ENCODE assay signal across 7 mouse cellular contexts in genomic region chr4:155894311-155894881, GRCm38 (mm10). TPM values are rescaled to one million over a fixed set of nuclear protein-coding genes. Genes with fewer than 3 reads are reported as not detected.
DNase-seq lines count a peak whose midpoint lies in the region.

No protein-coding gene starts in this region.

- no peaks in the 10 kb centered on the region for H3K9me3 ChIP-seq in hindbrain, embryonic 10.5 days

- H3K4me1 ChIP-seq in hindbrain, embryonic 10.5 days (replicated peaks) = peaks cover 51% of the 10 kb centered on the region

- peaks cover 44% of the 10 kb centered on the region for H3K36me3 ChIP-seq in hindbrain, embryonic 10.5 days

- WGBS in hindbrain, embryonic 10.5 days = 40% methylated on average over 8 of the region's 8 CpGs

- H3K27ac ChIP-seq in hindbrain, embryonic 10.5 days = peak overlapping the region; percentile 53

- H3K4me3 ChIP-seq in hindbrain, embryonic 10.5 days = peak overlapping the region; percentile 69

- peak; percentile 87 for DNase-seq in NIH3T3 (ENCODE audit: low read depth)
- peak; percentile 61 for DNase-seq in c-Kit-positive CD71-negative TER-119-negative erythroid progenitor cells, embryonic 14.5 days (ENCODE audit: low read depth)
- DNase-seq in frontal cortex, postnatal 10 days (ENCODE audit: low spot score in 2 of 2) = peak; percentile 70 to 71
- DNase-seq in hindbrain, embryonic 10.5 days (ENCODE audit: low spot score) = no peak
- DNase-seq in layer of hippocampus, postnatal 36 days = peak; percentile 76 to 79
- peak; percentile 90 for DNase-seq in lung, postnatal 36 days
- DNase-seq in skeletal muscle tissue, adult 2 months (ENCODE audit: low read depth, low spot score) = peak; percentile 74

- no peaks in the 10 kb centered on the region for H3K27me3 ChIP-seq in hindbrain, embryonic 10.5 days (ENCODE audit: insufficient read depth, poor library complexity, severe bottlenecking)

RNA-seq across cellular contexts. Expression of gene Acap3, which starts 2.8 kb away (rescaled TPM):
- polyA plus RNA-seq in hindbrain, embryonic 10.5 days (2016; fragmentation: Nextera tagmentation; extraction: Ambion mirVana) = 32.2 and 41.4 TPM in 2 replicates
- 100 to 1,000 TPM; 109 to 128 TPM for total RNA-seq in layer of hippocampus, postnatal 36 days (2021)

RNA-seq across cellular contexts. Expression of gene Pusl1, which starts 2.8 kb away (rescaled TPM):
- polyA plus RNA-seq in hindbrain, embryonic 10.5 days (2016; fragmentation: Nextera tagmentation; extraction: Ambion mirVana) = 49.4 and 52.8 TPM in 2 replicates
- 10 to 100 TPM; 56.8 to 59.9 TPM for total RNA-seq in layer of hippocampus, postnatal 36 days (2021)

RNA-seq across cellular contexts. Expression of gene Ints11, which starts 25.1 kb away (rescaled TPM):
- 103 and 104 TPM in 2 replicates for polyA plus RNA-seq in hindbrain, embryonic 10.5 days (2016; fragmentation: Nextera tagmentation; extraction: Ambion mirVana)
- 10 to 100 TPM; 35.7 to 36.9 TPM for total RNA-seq in layer of hippocampus, postnatal 36 days (2021)

RNA-seq across cellular contexts. Expression of gene Cptp, which starts 25.2 kb away (rescaled TPM):
- polyA plus RNA-seq in hindbrain, embryonic 10.5 days (2016; fragmentation: Nextera tagmentation; extraction: Ambion mirVana) = 22.0 and 24.8 TPM in 2 replicates
- 10 to 100 TPM; 24.5 to 24.9 TPM for total RNA-seq in layer of hippocampus, postnatal 36 days (2021)

RNA-seq across cellular contexts. Expression of gene Tas1r3, which starts 31.2 kb away (rescaled TPM):
- polyA plus RNA-seq in hindbrain, embryonic 10.5 days (2016; fragmentation: Nextera tagmentation; extraction: Ambion mirVana) = 0.37 and 0.41 TPM in 2 replicates
- total RNA-seq in layer of hippocampus, postnatal 36 days (2021) = under 1 TPM; 0.15 to 0.48 TPM
